Mouse (Mus musculus): Measurements from ENCODE around the gene Lmna. TPM values are rescaled to one million over a fixed set of nuclear protein-coding genes. Genes with fewer than 3 reads are reported as not detected.

The Lmna gene
- total RNA-seq, 2 experiments from 2014 or later, result 106 to 137 TPM

Small RNAs within 50 kb of the gene (microRNA-seq; reads per million reads assigned to microRNA genes)
- gene Mir1905 (ENCODE audit: borderline number of aligned reads in 2 of 2) (0 reads per million in 2 experiments), gene Mir7011 (ENCODE audit: borderline number of aligned reads in 2 of 2) (0 to 0.95 reads per million in 2 experiments)

Other genes starting within 250 kb of the Lmna start
- gene Gm38392, start 222.7 kb downstream of the Lmna start, total RNA-seq (2021), result 1 to 10 TPM in 1 of 2 experiments, under 1 TPM in 1; 0.58 to 1.0 TPM
- 1 to 10 TPM; 8.1 to 9.6 TPM for gene Tsacc, start 213.0 kb downstream of the Lmna start, total RNA-seq (2021)
- 100 to 1,000 TPM; 343 to 351 TPM for gene Cct3, start 212.8 kb downstream of the Lmna start, total RNA-seq (2021)
- 100 to 1,000 TPM; 183 to 220 TPM for gene Glmp, start 184.9 kb downstream of the Lmna start, total RNA-seq (2021)
- gene Tmem79, start 173.8 kb downstream of the Lmna start, total RNA-seq (2021), result 10 to 100 TPM; 10.3 to 37.6 TPM
- gene Smg5, start 173.7 kb downstream of the Lmna start, total RNA-seq (2021), result 10 to 100 TPM; 43.3 to 46.0 TPM
- 1 to 10 TPM; 2.1 to 3.2 TPM for gene Paqr6, start 145.4 kb downstream of the Lmna start, total RNA-seq (2021)
- 1 to 10 TPM in 1 of 2 experiments, not detected in 1; 1.5 TPM for gene Bglap3, start 137.2 kb downstream of the Lmna start, total RNA-seq (2021)
- gene Bglap2, start 131.3 kb downstream of the Lmna start, total RNA-seq (2021), result under 1 TPM in 1 of 2 experiments, not detected in 1; 0.76 TPM
- gene Bglap, start 125.5 kb downstream of the Lmna start, total RNA-seq (2021), result 1 to 10 TPM in 1 of 2 experiments, not detected in 1; 2.7 TPM
- gene Pmf1, start 99.6 kb downstream of the Lmna start, total RNA-seq (2021), result 10 to 100 TPM; 26.5 to 35.5 TPM
- gene Slc25a44, start 84.8 kb downstream of the Lmna start, total RNA-seq (2021), result 10 to 100 TPM; 56.0 to 66.6 TPM
- 10 to 100 TPM; 12.6 to 23.6 TPM for gene Sema4a, start 48.8 kb downstream of the Lmna start, total RNA-seq (2021)
- 1 to 10 TPM; 2.6 to 3.3 TPM for gene Mex3a, start 22.4 kb upstream of the Lmna start, total RNA-seq (2021)
- gene Rab25, start 38.3 kb upstream of the Lmna start, total RNA-seq (2021), result not detected
- gene Lamtor2, start 43.1 kb upstream of the Lmna start, total RNA-seq (2021), result 100 to 1,000 TPM; 156 to 164 TPM
- 10 to 100 TPM; 72.9 to 96.6 TPM for gene Ubqln4, start 43.8 kb upstream of the Lmna start, total RNA-seq (2021)
- 100 to 1,000 TPM; 145 to 198 TPM for gene Ssr2, start 65.9 kb upstream of the Lmna start, total RNA-seq (2021)
- 10 to 100 TPM; 19.4 to 27.0 TPM for gene Arhgef2, start 96.0 kb upstream of the Lmna start, total RNA-seq (2021)
- gene Rxfp4, start 143.2 kb upstream of the Lmna start, total RNA-seq (2021), result not detected
- 10 to 100 TPM; 65.1 to 67.4 TPM for gene Khdc4, start 175.8 kb upstream of the Lmna start, total RNA-seq (2021)
- gene Rit1, start 206.9 kb upstream of the Lmna start, total RNA-seq (2021), result 10 to 100 TPM; 52.2 to 59.9 TPM

Data from adrenal gland, adult 18-20 months (tissue).